Comparison of ENCODE assay signal across 24 mouse cellular contexts in the genomic region with DNA sequence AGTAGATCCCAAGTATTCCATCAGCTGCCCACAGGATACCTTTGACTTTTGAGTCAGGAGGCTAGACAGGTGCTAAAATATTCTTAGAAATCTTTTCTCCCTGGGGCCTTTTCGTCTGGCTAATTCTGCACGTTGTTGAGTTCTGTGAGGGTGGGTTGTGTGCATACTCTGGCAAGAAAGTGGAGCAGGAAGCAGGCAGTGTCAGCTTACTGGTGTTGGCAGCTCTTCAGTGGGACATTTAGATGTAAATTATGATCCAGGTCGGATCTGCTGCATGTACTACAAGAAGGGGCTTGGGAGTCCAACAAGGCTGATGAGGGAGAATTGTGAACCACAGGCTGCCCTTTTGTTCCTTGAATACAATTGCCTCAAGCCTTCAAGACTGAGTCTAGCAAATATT.
DNase-seq lines count a peak whose midpoint lies in the region; ATAC-seq lines count a peak whose summit lies in the region.
"Had no signal": no experiment of that assay in that cellular context is flagged by ENCODE, and none has a peak within 500 bp of the region (broad histone marks: within the 10 kb centered on the region; RNA-seq: fewer than 3 reads in every experiment).

No protein-coding gene starts in this region.

- DNase-seq in embryonic facial prominence, embryonic 14.5 days (ENCODE audit: low spot score), result peak; percentile 71
- DNase-seq in embryonic facial prominence, embryonic 10.5 days (ENCODE audit: low spot score), result no peak
- peak; percentile 7 for DNase-seq in kidney, adult 11 months
- DNase-seq in kidney, postnatal 10 days, result peak; percentile 13
- no peak for DNase-seq in kidney, adult 18-20 months
- no peak for DNase-seq in right cerebral cortex, adult 18-20 months
- DNase-seq: adrenal gland, postnatal 10 days; B cell, adult 2 months; cerebellum, adult 11-12 months; cerebellum, adult 9-11 months; cerebellum, postnatal 36 days; gastrocnemius, postnatal 10 days; heart, adult 18-20 months; heart, postnatal 10 days; heart, postnatal 4 days had no signal

- no peak overlapping the region for H3K27ac ChIP-seq in embryonic facial prominence, embryonic 14.5 days (replicated peaks; ENCODE audit: low read depth, low read length)
- no peak overlapping the region for H3K27ac ChIP-seq in embryonic facial prominence, embryonic 10.5 days (replicated peaks)
- H3K27ac ChIP-seq in kidney, embryonic 14.5 days (ENCODE audit: low read depth, low read length), result no peak overlapping the region
- H3K27ac ChIP-seq: embryonic facial prominence, embryonic 15.5 days; forebrain, embryonic 10.5 days; heart, embryonic 10.5 days; hindbrain, embryonic 12.5 days had no signal

- no peaks in the 10 kb centered on the region for H3K4me1 ChIP-seq in embryonic facial prominence, embryonic 14.5 days (ENCODE audit: control insufficient read depth, insufficient read depth, low read length)
- no peaks in the 10 kb centered on the region for H3K4me1 ChIP-seq in embryonic facial prominence, embryonic 10.5 days
- no peaks in the 10 kb centered on the region for H3K4me1 ChIP-seq in kidney, embryonic 14.5 days (ENCODE audit: control insufficient read depth, insufficient read depth, low read length)
- H3K4me1 ChIP-seq: embryonic facial prominence, embryonic 15.5 days; forebrain, embryonic 10.5 days; hindbrain, embryonic 12.5 days had no signal

- ATAC-seq in embryonic facial prominence, embryonic 14.5 days (ENCODE audit: low read depth), result peak; percentile 67; the same call in 1 of the 2 replicates
- ATAC-seq in kidney, embryonic 14.5 days (ENCODE audit: low FRiP score, low TSS enrichment), result no peak
- ATAC-seq: CD4-positive, CD25-positive, alpha-beta regulatory T cell, adult 4 months; hindbrain, embryonic 16.5 days; inflammation-experienced regulatory T-cells, adult 6 months had no signal

- WGBS in embryonic facial prominence, embryonic 14.5 days, result 25% methylated on average over 3 of the region's 3 CpGs
- WGBS in embryonic facial prominence, embryonic 10.5 days, result 56% methylated on average over 3 of the region's 3 CpGs
- 11% methylated on average over 3 of the region's 3 CpGs for WGBS in kidney, embryonic 14.5 days

- H3K4me3 ChIP-seq in embryonic facial prominence, embryonic 14.5 days (ENCODE audit: low read depth, low read length), result no peak overlapping the region
- no peak overlapping the region for H3K4me3 ChIP-seq in embryonic facial prominence, embryonic 10.5 days
- no peak overlapping the region for H3K4me3 ChIP-seq in kidney, embryonic 14.5 days (ENCODE audit: low read length)
- H3K4me3 ChIP-seq: embryonic facial prominence, embryonic 15.5 days; erythroblast, embryonic 14.5 days; forebrain, embryonic 10.5 days; heart, embryonic 10.5 days; hindbrain, embryonic 12.5 days had no signal

- H3K4me2 ChIP-seq in embryonic facial prominence, embryonic 14.5 days (ENCODE audit: low read depth, low read length), result no peak overlapping the region
- no peak overlapping the region for H3K4me2 ChIP-seq in kidney, embryonic 14.5 days (replicated peaks; ENCODE audit: low read depth, low read length)
- H3K4me2 ChIP-seq: embryonic facial prominence, embryonic 15.5 days; hindbrain, embryonic 12.5 days had no signal

- no peaks in the 10 kb centered on the region for H3K36me3 ChIP-seq in embryonic facial prominence, embryonic 14.5 days (ENCODE audit: control insufficient read depth, insufficient read depth, low read length)
- no peaks in the 10 kb centered on the region for H3K36me3 ChIP-seq in embryonic facial prominence, embryonic 10.5 days (replicated peaks)
- no peaks in the 10 kb centered on the region for H3K36me3 ChIP-seq in kidney, embryonic 14.5 days (ENCODE audit: control insufficient read depth, insufficient read depth, low read length)
- H3K36me3 ChIP-seq: embryonic facial prominence, embryonic 15.5 days; forebrain, embryonic 10.5 days; heart, embryonic 10.5 days; hindbrain, embryonic 12.5 days had no signal

- no peaks in the 10 kb centered on the region for H3K27me3 ChIP-seq in embryonic facial prominence, embryonic 14.5 days (replicated peaks; ENCODE audit: control insufficient read depth, insufficient read depth, low read length)
- no peaks in the 10 kb centered on the region for H3K27me3 ChIP-seq in embryonic facial prominence, embryonic 10.5 days (replicated peaks; ENCODE audit: low read depth, poor library complexity, severe bottlenecking)
- no peaks in the 10 kb centered on the region for H3K27me3 ChIP-seq in kidney, embryonic 14.5 days (ENCODE audit: control insufficient read depth, insufficient read depth, low read length)
- H3K27me3 ChIP-seq: embryonic facial prominence, embryonic 15.5 days; hindbrain, embryonic 12.5 days had no signal

- H3K9me3 ChIP-seq in embryonic facial prominence, embryonic 14.5 days (ENCODE audit: control insufficient read depth, low read length), result no peaks in the 10 kb centered on the region
- H3K9me3 ChIP-seq in embryonic facial prominence, embryonic 10.5 days, result no peaks in the 10 kb centered on the region
- H3K9me3 ChIP-seq in kidney, embryonic 14.5 days (ENCODE audit: control insufficient read depth, low read length), result no peaks in the 10 kb centered on the region
- H3K9me3 ChIP-seq: embryonic facial prominence, embryonic 15.5 days; forebrain, embryonic 10.5 days; heart, embryonic 10.5 days; hindbrain, embryonic 12.5 days had no signal

- no peak overlapping the region for H3K9ac ChIP-seq in embryonic facial prominence, embryonic 14.5 days (ENCODE audit: low read depth, low read length)
- H3K9ac ChIP-seq in kidney, embryonic 14.5 days (ENCODE audit: low read depth, low read length), result no peak overlapping the region
- H3K9ac ChIP-seq: embryonic facial prominence, embryonic 15.5 days; hindbrain, embryonic 12.5 days had no signal

Comparison
In these comparisons a context has a peak if more than half of its experiments do, and no peak if none do; other contexts are left out.
1. DNase-seq: peak in embryonic facial prominence, embryonic 14.5 days (single experiment), kidney, adult 11 months (single experiment) and kidney, postnatal 10 days (single experiment); none in embryonic facial prominence, embryonic 10.5 days (single experiment), kidney, adult 18-20 months (single experiment) and right cerebral cortex, adult 18-20 months (single experiment).